Mouse (Mus musculus) spleen, adult 2 months (tissue): ENCODE data around the gene Mcat. TPM values are rescaled to one million over a fixed set of nuclear protein-coding genes. Genes with fewer than 3 reads are reported as not detected.
A peak's percentile ranks its signal among the peaks of the same experiment; 100 is the strongest.
"Not testable (repeated sequence)": the region's sequence is repeated elsewhere in the genome, so short reads cannot be mapped to it uniquely, and the experiment has no call there.

ENCODE experiments used
- DNase-seq, 2 experiments: peaks; one replicate each; pipeline versions ENCODE4 v3.0.0 to v3.0.0-alpha.2; 2012 to 2021; ENCODE audit warnings: low spot score in 2 of 2, low read depth in 1 of 2
- H3K27ac ChIP-seq: fragments of 200-500 bp; 2 replicates; pipeline ENCODE4 v1.5.1; 2012; ENCODE audit warnings: low read length, inconsistent platforms; ENCODE audit not compliant: insufficient read depth
- H3K27me3 ChIP-seq: fragments of 200-500 bp; 2 replicates; pipeline ENCODE4 v1.6.1; 2012; ENCODE audit warnings: mild to moderate bottlenecking, moderate library complexity, low read length, inconsistent platforms; ENCODE audit not compliant: control insufficient read depth, insufficient read depth
- H3K36me3 ChIP-seq: fragments of 200-500 bp; 2 replicates; pipeline ENCODE4 v1.6.1; 2012; ENCODE audit warnings: mild to moderate bottlenecking, low read length, inconsistent platforms; ENCODE audit not compliant: control insufficient read depth, insufficient read depth
- H3K4me1 ChIP-seq: fragments of 200-500 bp; 2 replicates; pipeline ENCODE4 v1.6.1; 2011; ENCODE audit warnings: inconsistent platforms; ENCODE audit not compliant: control insufficient read depth, insufficient read depth, insufficient read length
- H3K4me3 ChIP-seq: fragments of 200-500 bp; 2 replicates; pipeline ENCODE4 v1.5.1; 2011; ENCODE audit warnings: mild to moderate bottlenecking, inconsistent platforms; ENCODE audit not compliant: insufficient read depth, insufficient read length; ENCODE audit errors: extremely low read depth
- CTCF ChIP-seq: fragments of 200-500 bp; IDR thresholded peaks from 2 replicates; pipeline ENCODE4 v1.5.1; 2011; ENCODE audit warnings: mild to moderate bottlenecking, inconsistent platforms; ENCODE audit not compliant: insufficient read depth, insufficient read length, insufficient replicate concordance; ENCODE audit errors: extremely low read depth
- POLR2A ChIP-seq: fragments of 200-500 bp; IDR thresholded peaks from 2 replicates; pipeline ENCODE4 v1.6.1; 2011; ENCODE audit warnings: low read depth, low read length, inconsistent platforms
- WGBS: fragments of 180-500 bp; shearing (Covaris S2); methylation state at CpG from one replicate; pipeline ENCODE4 v1.1.7; 2018; 5-methylcytosine and 5-hydroxymethylcytosine counted together
- polyA plus RNA-seq: library from polyadenylated mRNA; depleted of rRNA; stranded (reverse); fragments of >200 nt; gene quantifications from 2 replicates; pipeline ENCODE4 v1.2.3, GENCODE M21; 2012

The Mcat gene
- polyA plus RNA-seq, 1 experiment, result 19.1 TPM

- 66% methylated on average over 13 of the region's 13 CpGs for WGBS
- Histone ChIP-seq H3K36me3 (no peaks in the 10 kb centered on the region), H3K4me3 (no peak overlapping the region), H3K4me1 (no peaks in the 10 kb centered on the region), H3K27me3 (no peaks in the 10 kb centered on the region), H3K27ac (no peak overlapping the region)
- DNase-seq, result no peak
- TF ChIP-seq POLR2A (no peak), CTCF (no peak)
Observed at GRCm38 (mm10) chr15:83512489-83513281, 50.9 kb downstream of the Mcat start.

- Histone ChIP-seq H3K36me3 (no peaks in the 10 kb centered on the region), H3K27ac (peak within 1 kb of the TSS; percentile 36), H3K4me1 (no peaks in the 10 kb centered on the region), H3K4me3 (peak within 1 kb of the TSS; percentile 51), H3K27me3 (no peaks in the 10 kb centered on the region)
- DNase-seq, result peak; percentile 87 to 97
- TF ChIP-seq CTCF, result no peak
- TF ChIP-seq POLR2A, result no peak
- WGBS, result 10% methylated on average over 40 of the region's 41 CpGs
Observed at GRCm38 (mm10) chr15:83510805-83511405, 52.7 kb downstream of the Mcat start, which contains the start of gene Ttll1. Gene Ttll1 (minus strand): TSS chr15:83510893.

GRCm38 (mm10) chr15:83509950-83510804, 53.4 kb downstream of the Mcat start:
- DNase-seq, result no peak
- no peak for TF ChIP-seq POLR2A
- no peak for TF ChIP-seq CTCF
- Histone ChIP-seq H3K27me3 (no peaks in the 10 kb centered on the region), H3K36me3 (no peaks in the 10 kb centered on the region), H3K4me1 (no peaks in the 10 kb centered on the region), H3K4me3 (peak overlapping the region; percentile 51; the same call in 1 of the 2 replicates), H3K27ac (peak overlapping the region; percentile 36)
- 34% methylated on average over 17 of the region's 17 CpGs for WGBS

GRCm38 (mm10) chr15:83501483-83501882, 62.1 kb downstream of the Mcat start:
- not testable (repeated sequence) for H3K4me1 ChIP-seq, DNase-seq, H3K36me3 ChIP-seq, H3K27me3 ChIP-seq, H3K4me3 ChIP-seq, H3K27ac ChIP-seq
- WGBS, result 83% methylated on average over 6 of the region's 6 CpGs

GRCm38 (mm10) chr15:83500352-83500751, 63.2 kb downstream of the Mcat start:
- Histone ChIP-seq H3K36me3 (peaks cover 2% of the 10 kb centered on the region), H3K27ac (no peak overlapping the region), H3K27me3 (no peaks in the 10 kb centered on the region), H3K4me3 (no peak overlapping the region), H3K4me1 (no peaks in the 10 kb centered on the region)
- DNase-seq, result peak in 1 of 2 experiments; percentile 43
- TF ChIP-seq POLR2A, result no peak
- peak; percentile 49; the same call in 1 of the 2 replicates for TF ChIP-seq CTCF
- WGBS, result 70% methylated on average over 3 of the region's 3 CpGs

GRCm38 (mm10) chr15:83499211-83499755, 64.3 kb downstream of the Mcat start:
- 85% methylated on average over 10 of the region's 10 CpGs for WGBS
- Histone ChIP-seq H3K27me3 (no peaks in the 10 kb centered on the region), H3K36me3 (peaks cover 4% of the 10 kb centered on the region; the same call in 1 of the 2 replicates), H3K4me3 (no peak overlapping the region), H3K27ac (no peak overlapping the region), H3K4me1 (no peaks in the 10 kb centered on the region)
- TF ChIP-seq POLR2A (no peak), CTCF (no peak)
- no peak for DNase-seq
